Mouse (Mus musculus) liver, embryonic 16.5 days (tissue): ENCODE measurements around the gene 4933417A18Rik. TPM values are rescaled to one million over a fixed set of nuclear protein-coding genes. Genes with fewer than 3 reads are reported as not detected.
"Not testable (repeated sequence)": the region's sequence is repeated elsewhere in the genome, so short reads cannot be mapped to it uniquely, and the experiment has no call there.

Source experiments
- ATAC-seq: fragments of 200-750 bp; cut with Nextera tagmentation; 2 replicates; pipeline ENCODE4 v1.8.0; 2017; ENCODE audit warnings: low read depth, mild to moderate bottlenecking, moderate number of reproducible peaks, moderate library complexity
- H3K27ac ChIP-seq: fragments of 300-500 bp; sonication (generic); 2 replicates; pipeline ENCODE4 v1.5.1; 2014; ENCODE audit warnings: mild to moderate bottlenecking, low read length
- H3K27me3 ChIP-seq: fragments of 300-500 bp; sonication (generic); 2 replicates; pipeline ENCODE4 v1.6.1; 2014; ENCODE audit warnings: low read depth, low read length, mixed read lengths; ENCODE audit not compliant: control insufficient read depth, insufficient read depth
- H3K36me3 ChIP-seq: fragments of 300-500 bp; sonication (generic); 2 replicates; pipeline ENCODE4 v1.6.1; 2014; ENCODE audit warnings: mild to moderate bottlenecking; ENCODE audit not compliant: control insufficient read depth, insufficient read depth
- H3K4me1 ChIP-seq: fragments of 300-500 bp; sonication (generic); 2 replicates; pipeline ENCODE4 v1.6.1; 2014; ENCODE audit warnings: low read depth, low read length, mixed read lengths; ENCODE audit not compliant: control insufficient read depth
- H3K4me2 ChIP-seq: fragments of 300-500 bp; sonication (generic); 2 replicates; pipeline ENCODE4 v1.6.1; 2014; ENCODE audit warnings: low read depth, low read length, mixed read lengths
- H3K4me3 ChIP-seq: fragments of 300-500 bp; sonication (generic); 2 replicates; pipeline ENCODE4 v1.5.1; 2014; ENCODE audit warnings: low read depth, mild to moderate bottlenecking, low read length
- H3K9ac ChIP-seq: fragments of 300-500 bp; sonication (generic); 2 replicates; pipeline ENCODE4 v1.6.1; 2014; ENCODE audit warnings: low read depth, low read length
- H3K9me3 ChIP-seq: fragments of 300-500 bp; sonication (generic); replicated peaks from 2 replicates; pipeline ENCODE4 v1.6.1; 2016; ENCODE audit warnings: low read length; ENCODE audit not compliant: control insufficient read depth
- WGBS: fragments of 180-500 bp; shearing (Covaris S2); extraction: QIAGEN DNeasy Blood & Tissue Kit; methylation state at CpG from one replicate; pipeline ENCODE4 v1.1.7; 2014; ENCODE audit not compliant: insufficient replicate concordance; 5-methylcytosine and 5-hydroxymethylcytosine counted together
- polyA plus RNA-seq: library from polyadenylated mRNA; unstranded; fragments of >200 nt; fragmentation: Nextera tagmentation; extraction: Ambion mirVana; gene quantifications from 2 replicates; pipeline ENCODE4 v1.2.1, GENCODE M21; 2015

4933417A18Rik gene
- polyA plus RNA-seq, 1 experiment from 2014 or later, result not detected

- Histone ChIP-seq H3K36me3 (no peaks in the 10 kb centered on the region), H3K27me3 (no peaks in the 10 kb centered on the region), H3K27ac (no peak overlapping the region), H3K9me3 (no peaks in the 10 kb centered on the region), H3K4me1 (no peaks in the 10 kb centered on the region), H3K4me2 (no peak overlapping the region), H3K9ac (no peak overlapping the region), H3K4me3 (no peak overlapping the region)
- no peak for ATAC-seq
- WGBS, result 62% methylated on average over 10 of the region's 10 CpGs
Measured at GRCm38 (mm10) chr13:34934931-34935644, 10.9 kb downstream of the 4933417A18Rik start.

GRCm38 (mm10) chr13:34942370-34942769, 18.2 kb downstream of the 4933417A18Rik start:
- Histone ChIP-seq H3K27me3 (no peaks in the 10 kb centered on the region), H3K4me3 (no peak overlapping the region), H3K4me1 (no peaks in the 10 kb centered on the region), H3K4me2 (no peak overlapping the region), H3K36me3 (no peaks in the 10 kb centered on the region), H3K9ac (no peak overlapping the region), H3K9me3 (no peaks in the 10 kb centered on the region), H3K27ac (no peak overlapping the region)
- ATAC-seq, result no peak

GRCm38 (mm10) chr13:34951437-34951836, 27.2 kb downstream of the 4933417A18Rik start:
- WGBS, result 30% methylated on average over 2 of the region's 2 CpGs
- H3K4me1 ChIP-seq, H3K9ac ChIP-seq, H3K27ac ChIP-seq, H3K4me3 ChIP-seq, ATAC-seq, H3K27me3 ChIP-seq, H3K36me3 ChIP-seq, H3K4me2 ChIP-seq, H3K9me3 ChIP-seq: not testable (repeated sequence)

GRCm38 (mm10) chr13:34956901-34957300, 32.7 kb downstream of the 4933417A18Rik start:
- Histone ChIP-seq H3K4me1 (no peaks in the 10 kb centered on the region; the same call in 1 of the 2 replicates), H3K4me3 (no peak overlapping the region), H3K9me3 (no peaks in the 10 kb centered on the region), H3K27ac (no peak overlapping the region), H3K36me3 (no peaks in the 10 kb centered on the region), H3K4me2 (no peak overlapping the region), H3K27me3 (no peaks in the 10 kb centered on the region), H3K9ac (no peak overlapping the region)
- WGBS, result 65% methylated on average over 4 of the region's 4 CpGs
- no peak for ATAC-seq

GRCm38 (mm10) chr13:34958158-34958557, 33.9 kb downstream of the 4933417A18Rik start:
- ATAC-seq, H3K9me3 ChIP-seq, H3K27me3 ChIP-seq, H3K9ac ChIP-seq, H3K4me1 ChIP-seq, H3K4me2 ChIP-seq, H3K27ac ChIP-seq, H3K4me3 ChIP-seq, H3K36me3 ChIP-seq: not testable (repeated sequence)
- 55% methylated on average over 3 of the region's 3 CpGs for WGBS

- Histone ChIP-seq H3K9me3 (no peaks in the 10 kb centered on the region), H3K4me3 (no peak overlapping the region), H3K4me1 (no peaks in the 10 kb centered on the region; the same call in 1 of the 2 replicates), H3K4me2 (no peak overlapping the region), H3K9ac (no peak overlapping the region), H3K27me3 (peaks cover 24% of the 10 kb centered on the region), H3K27ac (no peak overlapping the region), H3K36me3 (no peaks in the 10 kb centered on the region)
- 56% methylated on average over 4 of the region's 4 CpGs for whole genome bisulfite sequencing
- ATAC-seq, result no peak
Measured at GRCm38 (mm10) chr13:34960996-34961770, 37.0 kb downstream of the 4933417A18Rik start.

- peaks cover 24% of the 10 kb centered on the region for H3K27me3 ChIP-seq
- H3K4me2 ChIP-seq, result peak within 1 kb of the TSS; percentile 58
- H3K27ac ChIP-seq, result no peak within 1 kb of the TSS
- H3K9ac ChIP-seq, result no peak within 1 kb of the TSS
- no peaks in the 10 kb centered on the region for H3K9me3 ChIP-seq
- WGBS, result 4% methylated on average over 32 of the region's 32 CpGs
- no peaks in the 10 kb centered on the region; the same call in 1 of the 2 replicates for H3K4me1 ChIP-seq
- H3K4me3 ChIP-seq, result peak within 1 kb of the TSS; percentile 50
- H3K36me3 ChIP-seq, result no peaks in the 10 kb centered on the region
- ATAC-seq, result 0 out of 2 replicates have a peak, but pooled peaks have one; percentile 27
Measured at GRCm38 (mm10) chr13:34963511-34964397, 39.5 kb downstream of the 4933417A18Rik start, which contains the start of gene Eci3. Gene Eci3 (minus strand): TSS chr13:34963810.

GRCm38 (mm10) chr13:34964419-34964818, 40.2 kb downstream of the 4933417A18Rik start:
- no peaks in the 10 kb centered on the region; the same call in 1 of the 2 replicates for H3K4me1 ChIP-seq
- no peak overlapping the region for H3K27ac ChIP-seq
- H3K9ac ChIP-seq, result no peak overlapping the region
- peak overlapping the region; percentile 58 for H3K4me2 ChIP-seq
- peaks cover 24% of the 10 kb centered on the region for H3K27me3 ChIP-seq
- H3K9me3 ChIP-seq, result no peaks in the 10 kb centered on the region
- peak overlapping the region; percentile 50 for H3K4me3 ChIP-seq
- WGBS, result 2% methylated on average over 14 of the region's 14 CpGs
- H3K36me3 ChIP-seq, result no peaks in the 10 kb centered on the region
- no peak for ATAC-seq
